Mouse (Mus musculus): Measurements from ENCODE around the gene Fam129c.

- TF ChIP-seq CTCF (IDR thresholded peaks at IDR 0.05; ENCODE audit: low read depth) (peak; percentile 48), EP300 (IDR thresholded peaks at IDR 0.05; ENCODE audit: low read depth) (no peak)
These were observed 31.7 kb downstream of the Fam129c start for GRCm38 (mm10) chr8:71629096-71629697.
